Mouse (Mus musculus) layer of hippocampus, adult 8-10 months (tissue): ENCODE measurements around the gene Pom121l2. TPM values are rescaled to one million over a fixed set of nuclear protein-coding genes. Genes with fewer than 3 reads are reported as not detected.
A peak's percentile ranks its signal among the peaks of the same experiment; 100 is the strongest.

Experiments used
- DNase-seq, 2 experiments: peaks; one replicate each; pipeline ENCODE4 v3.0.0; 2022; ENCODE audit warnings: low spot score in 2 of 2
- total RNA-seq, 4 experiments: library from RNA; stranded (reverse); gene quantifications; 2 replicates each; pipeline ENCODE4 v1.2.4; 2022

Gene Pom121l2
- total RNA-seq, result not detected

DNA sequence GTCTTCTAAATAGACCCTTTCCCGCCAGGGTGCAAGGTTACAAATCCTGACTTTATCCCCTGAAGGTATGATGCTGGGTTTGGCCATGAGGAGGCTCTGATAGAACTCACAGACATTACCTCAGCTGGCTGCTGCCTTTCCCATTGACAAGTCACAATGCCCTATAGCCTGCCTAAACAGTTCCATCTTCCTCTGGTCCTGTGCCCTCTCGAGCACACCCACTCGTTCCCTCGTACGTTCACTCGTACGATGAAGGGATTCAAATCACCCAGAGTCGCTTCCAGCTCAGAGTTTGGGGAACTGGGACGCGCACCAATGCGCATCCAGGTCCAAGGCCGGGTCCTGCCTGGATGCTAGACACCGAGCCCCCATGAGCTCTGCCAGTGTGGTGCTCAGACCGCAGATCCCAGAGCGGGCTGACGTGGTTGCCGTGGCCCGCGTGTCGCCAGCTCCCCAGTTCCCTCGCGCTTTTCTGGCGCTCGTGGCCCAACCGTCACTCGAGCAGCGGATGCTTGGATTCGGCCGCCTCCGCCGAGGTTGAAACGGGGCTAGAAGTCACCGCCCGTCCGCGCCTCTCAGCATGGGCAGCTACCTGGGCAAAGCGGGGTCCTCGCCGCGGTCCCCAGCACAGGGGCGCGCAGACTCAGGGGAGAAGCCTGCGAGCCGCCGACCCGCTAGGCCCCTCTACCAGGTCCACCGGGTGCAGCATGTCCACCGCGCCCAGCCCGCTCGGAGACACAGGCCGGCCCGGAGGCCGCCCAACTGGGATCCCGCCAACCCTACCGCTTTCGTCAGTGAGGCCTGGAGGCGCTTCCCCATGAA lies at the start of gene Pom121l2:
Gene Pom121l2 (plus strand): TSS at position 214 of the 822 bp plus-strand sequence.
- DNase-seq, result no peak

DNA sequence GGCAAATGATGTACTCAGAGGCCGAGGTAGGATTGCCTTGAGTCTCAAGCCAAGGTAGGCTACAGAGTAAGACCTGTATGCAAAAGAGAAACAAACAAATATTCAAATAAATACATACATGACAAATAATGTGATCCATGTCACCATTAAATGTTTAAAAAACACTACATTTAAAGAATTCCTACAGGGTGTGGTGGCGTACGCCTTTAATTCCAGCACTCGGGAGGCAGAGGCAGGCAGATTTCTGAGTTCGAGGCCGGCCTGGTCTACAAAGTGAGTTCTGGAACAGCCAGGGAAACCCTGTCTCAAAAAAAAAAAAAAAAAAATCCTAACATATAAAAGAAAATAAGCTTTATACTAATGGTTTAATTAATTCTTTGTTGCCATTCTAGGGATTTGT lies 49.3 kb upstream of the Pom121l2 start:
- DNase-seq, result no peak

DNA sequence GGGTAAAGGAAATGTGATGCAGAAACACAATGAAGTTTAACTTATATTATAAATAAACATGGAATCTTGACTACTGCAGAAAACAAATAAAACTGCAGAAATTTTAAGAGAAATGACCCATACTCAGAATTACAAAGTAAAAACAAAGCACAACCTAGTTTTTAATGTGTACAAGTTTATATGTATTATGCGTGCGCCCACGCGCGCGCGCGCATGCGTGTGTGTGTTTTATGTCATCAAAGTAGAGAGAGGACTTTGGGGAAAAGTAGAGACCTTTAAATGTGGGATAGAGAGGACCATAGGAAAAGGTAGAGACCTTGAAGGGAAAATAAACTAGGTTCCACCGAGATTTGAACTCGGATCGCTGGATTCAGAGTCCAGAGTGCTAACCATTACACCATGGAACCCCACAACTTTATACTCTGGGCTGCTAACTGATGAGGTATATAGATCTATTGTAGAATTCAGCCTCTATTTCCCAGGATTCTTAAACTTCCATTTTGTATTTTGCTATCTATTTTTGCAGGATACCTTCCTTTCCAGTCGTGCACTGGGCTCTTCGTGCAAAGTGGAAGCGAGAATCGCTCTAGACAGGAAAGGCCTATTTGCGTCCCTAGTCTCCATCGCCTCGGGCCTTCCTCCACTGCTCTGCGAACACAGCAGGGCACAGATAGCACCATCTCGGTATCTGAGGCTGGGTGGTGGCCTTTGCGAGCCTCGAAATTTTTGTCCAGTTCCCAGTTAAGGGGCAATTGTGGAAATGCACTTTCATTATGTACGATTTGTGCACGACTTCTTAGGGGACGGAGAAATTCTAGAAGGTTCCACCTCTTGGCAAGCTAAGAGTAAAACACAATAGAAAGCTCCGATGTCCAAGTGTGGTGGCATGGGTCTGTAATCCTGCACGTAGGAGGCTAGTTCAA lies 47.1 kb upstream of the Pom121l2 start:
- DNase-seq, result peak in 1 of 2 experiments; percentile 28

DNA sequence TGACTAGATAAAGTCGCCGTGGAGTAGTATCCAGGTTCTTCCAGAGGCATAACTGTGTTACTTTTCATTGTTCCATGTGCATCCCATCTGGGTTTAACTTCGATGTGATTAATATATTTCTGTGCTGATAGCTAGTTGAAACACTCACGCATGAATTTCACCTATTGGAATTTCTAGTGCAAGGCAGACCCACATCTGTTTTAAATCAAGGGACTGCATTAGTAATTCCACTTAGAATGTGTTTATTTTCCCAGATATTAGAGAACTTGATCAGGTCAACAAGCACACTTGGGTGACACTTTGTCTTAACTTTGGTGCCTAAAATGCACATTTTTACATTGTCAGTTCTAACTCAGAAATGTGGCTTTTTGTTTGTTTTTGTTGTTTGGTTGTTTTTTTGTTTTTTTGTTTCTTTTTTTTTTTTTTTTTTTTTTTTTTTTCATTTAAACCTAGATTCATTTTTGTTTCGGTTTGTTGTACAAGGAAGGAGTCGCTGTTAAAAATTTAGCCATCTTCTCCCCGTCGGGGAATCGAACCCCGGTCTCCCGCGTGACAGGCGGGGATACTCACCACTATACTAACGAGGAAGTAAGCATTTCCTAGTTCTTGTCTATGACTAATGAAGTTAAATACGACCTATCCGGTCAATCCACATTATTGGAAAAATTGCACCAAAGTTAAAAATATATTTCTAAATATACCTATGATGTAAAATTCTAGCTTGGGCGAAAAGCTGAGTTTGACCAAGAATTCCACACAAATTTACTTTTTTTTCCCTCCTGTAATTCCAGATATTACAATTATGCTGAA lies 45.8 kb upstream of the Pom121l2 start:
- DNase-seq, result peak in 1 of 2 experiments; percentile 43

DNA sequence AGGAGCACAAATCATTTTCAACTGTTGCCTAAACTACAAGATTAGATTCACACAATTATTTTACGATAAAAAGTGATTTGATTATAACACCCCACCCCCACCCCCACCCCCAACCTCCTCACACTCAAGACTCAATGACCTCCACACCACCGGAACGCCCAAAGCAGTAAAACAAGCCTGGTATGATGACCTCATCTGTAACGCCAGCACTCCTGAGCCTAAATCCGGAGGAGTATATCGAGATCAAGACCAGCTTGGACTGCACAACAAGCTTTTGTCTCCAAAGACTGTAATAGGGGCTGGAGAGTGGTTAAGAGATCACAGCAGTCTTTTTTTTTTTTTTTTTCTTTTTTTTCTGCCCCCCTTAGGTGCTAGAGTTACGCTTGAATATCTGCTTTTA lies 45.2 kb upstream of the Pom121l2 start:
- DNase-seq, result no peak

DNA sequence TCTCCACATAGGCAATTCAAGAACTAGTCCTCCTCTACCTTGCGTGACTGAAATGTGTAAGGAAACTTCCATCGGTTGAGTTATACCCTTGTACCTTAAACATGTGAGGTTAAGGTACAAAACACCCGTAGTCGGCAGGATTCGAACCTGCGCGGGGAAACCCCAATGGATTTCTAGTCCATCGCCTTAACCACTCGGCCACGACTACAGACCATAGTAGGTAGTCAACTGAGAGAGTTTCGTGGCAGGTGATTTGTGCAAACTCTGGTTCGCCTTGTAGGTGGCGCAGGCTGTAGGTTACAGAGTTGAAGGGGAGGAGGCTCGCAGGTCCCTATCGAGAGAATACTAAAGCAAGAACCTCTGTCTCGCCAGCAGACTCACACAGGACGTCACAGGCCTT lies 44.0 kb upstream of the Pom121l2 start:
- peak in 1 of 2 experiments; percentile 49 for DNase-seq

DNA sequence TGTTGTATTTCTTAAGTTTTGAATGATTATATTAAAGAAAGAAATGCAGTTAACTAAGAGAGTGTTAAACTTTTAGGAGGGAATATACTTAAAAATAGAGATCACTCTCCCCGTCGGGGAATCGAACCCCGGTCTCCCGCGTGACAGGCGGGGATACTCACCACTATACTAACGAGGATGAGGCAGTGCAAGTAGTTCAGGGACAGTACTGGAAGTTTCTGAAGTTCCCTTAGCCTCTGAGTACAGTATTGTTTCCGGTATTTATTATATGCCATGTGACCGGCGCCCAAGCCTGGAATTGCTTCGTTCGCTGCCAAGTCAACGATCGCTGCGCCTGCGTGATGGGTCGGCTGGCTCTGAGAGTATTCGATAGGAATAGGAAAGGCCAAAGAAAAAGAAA lies 40.8 kb upstream of the Pom121l2 start:
- peak; percentile 86 to 96 for DNase-seq

DNA sequence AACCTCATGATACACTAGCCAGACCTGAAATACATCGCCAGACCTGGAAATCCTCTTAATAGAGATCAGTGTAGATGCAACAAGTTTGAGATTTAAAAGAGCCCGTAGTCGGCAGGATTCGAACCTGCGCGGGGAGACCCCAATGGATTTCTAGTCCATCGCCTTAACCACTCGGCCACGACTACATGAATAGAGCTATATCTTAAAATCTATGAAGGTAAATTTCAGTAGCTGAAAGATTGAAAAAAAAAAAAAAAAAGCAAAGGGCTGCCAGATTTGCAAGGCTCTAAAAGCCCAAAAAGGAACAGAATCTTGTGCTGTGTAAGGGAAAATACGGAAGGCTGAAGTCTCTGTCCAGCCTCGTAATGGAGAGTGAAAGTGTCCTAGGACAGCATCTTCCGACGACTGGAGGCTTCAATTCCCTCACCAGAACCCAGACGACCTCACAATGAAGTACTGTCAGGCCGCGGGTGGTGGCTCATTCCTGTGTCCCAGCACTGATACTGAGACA lies 40.1 kb upstream of the Pom121l2 start:
- DNase-seq, result peak; percentile 61 to 92

DNA sequence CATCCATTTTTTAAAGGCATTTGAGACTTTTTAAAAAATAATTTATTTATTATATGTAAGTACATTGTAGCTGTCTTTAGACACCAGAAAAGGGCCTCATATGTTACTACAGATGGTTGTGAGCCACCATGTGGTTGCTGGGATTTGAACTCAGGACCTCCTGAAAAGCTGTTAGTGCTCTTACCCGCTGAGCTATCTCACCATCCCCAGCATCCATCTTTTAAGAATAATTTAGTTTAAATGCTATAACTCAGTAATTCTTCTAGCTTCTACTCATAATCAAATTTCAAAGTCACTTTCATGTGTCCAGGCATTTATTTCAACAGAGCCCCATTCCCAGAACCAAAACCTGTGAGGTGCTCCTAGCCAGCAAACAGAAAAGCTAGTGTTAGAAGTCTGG lies 37.4 kb upstream of the Pom121l2 start:
- no peak for DNase-seq

DNA sequence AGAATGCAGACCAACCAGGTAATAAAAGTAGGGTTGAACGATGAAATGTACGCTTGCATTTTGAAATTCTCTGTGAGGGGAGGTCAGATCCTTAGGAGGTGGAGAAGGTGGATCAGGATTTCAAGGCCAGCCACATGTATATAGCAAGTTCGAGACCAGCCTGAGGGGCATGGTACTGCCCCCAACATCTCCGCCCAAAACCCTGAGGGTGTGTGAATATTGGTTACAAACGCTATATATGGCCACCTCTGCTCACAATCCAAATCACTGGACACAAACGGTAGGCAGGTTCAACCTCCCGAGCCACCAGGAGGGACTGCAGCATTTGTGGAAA lies 36.4 kb upstream of the Pom121l2 start:
- DNase-seq, result no peak

DNA sequence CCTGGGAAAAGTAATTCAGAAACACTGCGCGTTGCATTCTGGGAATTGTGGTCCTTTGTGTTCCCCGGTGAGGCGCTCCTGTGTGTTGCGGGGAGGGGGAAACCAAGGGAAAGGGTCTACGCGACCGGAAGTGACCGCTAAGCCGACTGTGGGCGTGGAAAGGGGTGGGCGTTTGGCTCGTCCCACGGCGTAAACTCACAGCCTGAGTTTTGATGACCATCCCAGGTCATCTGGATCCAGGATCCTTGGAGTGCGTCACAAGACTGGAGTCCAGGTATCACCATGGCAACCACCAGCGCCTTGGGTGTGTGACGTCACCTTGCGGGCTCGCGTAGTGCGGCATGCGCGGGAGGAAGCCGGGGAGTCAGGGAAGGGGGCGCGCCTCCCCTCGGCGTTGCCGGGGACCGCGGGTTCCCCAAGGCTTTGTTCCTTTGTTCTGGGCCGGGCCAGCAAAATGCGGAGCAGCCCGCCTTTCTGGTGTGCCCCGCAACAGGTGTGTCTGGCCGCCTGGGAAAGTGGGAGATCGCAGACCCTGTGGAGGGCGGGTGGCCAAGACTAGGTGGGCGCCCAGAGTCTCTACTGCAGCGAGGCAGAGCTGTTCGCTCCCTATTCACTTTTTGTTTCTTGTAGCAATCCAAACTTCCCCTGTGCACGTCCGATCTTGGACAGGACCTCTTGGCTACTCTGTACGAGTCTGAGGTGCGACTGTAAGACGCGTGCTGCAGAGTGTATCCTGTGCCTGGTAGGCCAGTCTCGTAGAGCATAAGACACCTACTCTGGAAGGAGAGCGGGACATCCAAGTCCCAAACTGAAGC lies 35.9 kb upstream of the Pom121l2 start, which contains the start of gene Zfp184:
Gene Zfp184 (plus strand): TSS at position 169 of the 815 bp plus-strand sequence.
- DNase-seq, result peak; percentile 87 to 89

DNA sequence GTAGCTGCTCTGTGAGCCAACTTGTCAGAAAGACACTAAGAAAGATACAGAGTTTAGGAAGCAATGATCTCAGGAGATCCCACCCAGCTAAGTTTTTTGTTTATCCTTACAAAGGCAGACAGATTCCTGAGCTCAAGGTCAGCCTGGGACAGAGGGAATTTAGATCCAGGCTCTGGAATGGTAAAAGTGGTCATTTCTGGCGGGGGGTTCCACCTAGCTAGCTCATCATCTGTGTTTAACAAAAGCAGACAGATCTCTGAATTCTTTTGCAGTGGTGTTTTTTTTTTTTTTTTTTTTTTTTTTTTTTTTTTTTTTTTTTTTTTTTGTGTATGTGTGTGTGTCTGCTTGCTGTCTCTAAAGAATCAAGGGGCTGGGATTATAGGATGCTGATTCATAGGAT lies 11.7 kb upstream of the Pom121l2 start:
- no peak for DNase-seq

DNA sequence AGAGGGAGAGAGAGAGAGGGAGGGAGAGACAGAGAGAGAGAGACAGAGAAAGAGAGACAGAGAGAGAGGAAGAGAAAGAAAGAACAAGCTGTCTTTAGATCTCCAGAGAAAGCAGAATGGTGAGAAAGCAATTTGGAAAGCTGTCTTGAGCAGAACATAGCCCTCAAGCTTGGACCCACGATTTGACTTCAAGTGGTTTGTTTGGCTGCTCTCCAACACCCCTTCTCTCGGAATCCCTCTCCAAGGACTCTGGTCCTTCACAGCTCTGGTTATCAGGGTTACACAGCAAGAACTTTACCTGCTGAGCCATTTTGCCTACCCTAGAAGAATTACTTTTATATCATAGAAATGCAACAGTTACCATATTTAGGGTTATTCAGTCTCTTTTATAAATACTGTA lies 11.2 kb upstream of the Pom121l2 start:
- DNase-seq, result no peak

DNA sequence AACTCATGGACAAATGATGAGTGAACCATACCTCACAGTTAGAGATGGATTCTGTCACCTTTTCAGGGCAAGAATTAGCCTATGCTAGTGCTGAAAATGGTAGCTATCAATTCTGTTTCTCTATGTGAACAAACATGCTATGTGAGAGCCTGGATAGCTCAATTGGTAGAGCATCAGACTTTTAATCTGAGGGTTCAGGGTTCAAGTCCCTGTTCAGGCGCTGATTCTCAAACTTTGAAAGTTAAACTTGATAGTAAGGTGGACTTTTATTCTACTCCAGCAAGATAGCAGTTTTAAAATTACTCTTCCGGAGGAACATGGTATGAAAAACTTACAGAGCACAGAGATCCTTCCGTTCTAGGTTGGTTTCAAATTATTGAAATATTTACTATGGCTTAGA lies 9.4 kb upstream of the Pom121l2 start:
- DNase-seq, result no peak

DNA sequence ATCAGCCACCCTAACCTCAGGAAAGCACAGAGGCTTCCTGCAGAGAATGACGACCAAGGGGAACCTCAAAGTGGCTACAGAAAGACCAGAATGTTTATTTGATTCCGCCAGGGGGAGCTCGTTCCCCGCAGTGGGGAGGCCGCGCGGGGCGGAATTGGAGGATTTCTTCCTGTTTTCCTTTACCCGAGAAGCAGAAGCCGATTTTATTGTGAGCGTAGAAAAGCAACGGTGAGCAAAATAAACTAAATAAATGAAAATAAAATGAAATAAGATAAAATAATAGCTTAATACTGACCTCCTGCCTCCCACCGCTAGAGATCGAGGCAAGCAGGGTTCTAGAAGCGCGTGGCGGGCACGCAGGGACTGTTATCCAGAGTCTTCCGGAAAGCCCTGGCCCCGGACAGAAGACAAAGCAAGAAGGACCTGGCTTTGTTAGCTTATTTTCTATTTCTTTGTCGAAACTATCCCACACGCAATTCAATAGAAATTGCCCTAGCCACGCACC lies 6.7 kb upstream of the Pom121l2 start:
- peak; percentile 72 to 91 for DNase-seq

DNA sequence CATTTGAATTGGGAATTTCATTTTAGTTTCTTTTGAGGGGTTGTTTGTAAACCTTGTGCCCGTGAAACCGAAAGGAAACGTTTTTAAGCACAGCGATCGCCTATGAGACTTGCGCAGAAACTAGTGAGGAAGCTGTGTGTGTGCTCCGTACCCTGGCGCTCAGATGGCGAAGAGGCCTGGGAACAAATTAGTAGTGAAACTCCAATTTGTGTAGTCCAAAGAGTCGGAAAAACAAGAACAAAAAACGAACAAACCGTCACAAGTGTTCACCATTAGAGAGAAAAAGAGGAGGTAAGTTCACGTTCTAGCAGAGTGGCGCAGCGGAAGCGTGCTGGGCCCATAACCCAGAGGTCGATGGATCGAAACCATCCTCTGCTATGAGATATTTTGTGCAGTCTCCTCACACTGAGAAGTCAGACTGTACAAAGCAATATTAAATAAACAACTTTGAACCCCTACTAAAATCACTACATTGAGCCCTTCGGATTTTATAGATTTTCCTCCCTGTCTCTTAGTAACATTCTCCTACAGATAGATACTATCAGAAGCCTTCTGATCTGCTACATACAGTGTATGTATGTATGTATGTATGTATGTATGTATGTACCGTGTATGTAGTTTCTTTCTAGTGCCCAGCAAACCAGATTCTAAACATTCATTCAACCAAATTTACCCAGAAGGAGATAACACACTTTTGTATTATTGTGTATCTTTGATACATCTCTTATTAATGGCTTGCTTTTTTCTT lies 6.1 kb upstream of the Pom121l2 start:
- DNase-seq, result peak; percentile 36 to 71

DNA sequence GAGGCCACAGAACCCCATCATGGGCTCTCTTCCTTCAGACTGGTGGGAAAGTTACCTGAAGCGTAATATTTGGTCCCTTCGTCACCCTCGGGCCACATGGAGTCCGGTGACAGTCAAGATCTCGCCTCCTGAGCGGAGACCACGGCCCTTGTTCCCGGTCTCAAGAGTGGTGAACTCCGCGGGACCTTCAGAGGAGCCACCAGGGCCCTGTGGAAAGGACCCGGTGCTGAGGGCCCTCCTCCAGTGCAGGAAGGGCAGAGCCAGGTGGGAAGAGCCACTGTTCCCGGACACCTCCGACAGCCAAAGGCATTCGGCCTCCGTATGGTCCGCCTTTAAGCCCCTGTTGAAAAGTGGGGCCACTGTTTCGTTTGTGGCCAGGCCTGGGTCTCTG lies 804 bp downstream of the Pom121l2 start:
- DNase-seq, result no peak

DNA sequence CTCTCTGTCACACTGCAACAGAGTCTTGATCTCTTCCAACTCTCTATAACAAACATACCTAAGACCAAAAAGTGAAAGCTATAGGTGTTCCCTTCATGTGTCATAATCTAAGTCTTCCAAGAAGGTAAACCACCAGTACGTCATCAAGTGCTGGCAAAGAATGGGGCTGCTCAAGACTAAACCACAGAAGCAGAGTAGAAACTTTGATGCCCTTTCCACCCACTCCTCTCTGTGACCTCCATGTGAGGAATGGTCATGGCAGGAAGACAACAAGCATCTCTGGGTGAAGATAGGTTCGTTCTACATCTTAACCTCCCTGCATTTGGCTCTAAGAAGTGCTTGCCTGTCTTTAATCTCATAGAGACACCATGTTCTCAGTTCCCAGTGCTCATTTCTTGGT lies 3.5 kb downstream of the Pom121l2 start:
- no peak for DNase-seq

DNA sequence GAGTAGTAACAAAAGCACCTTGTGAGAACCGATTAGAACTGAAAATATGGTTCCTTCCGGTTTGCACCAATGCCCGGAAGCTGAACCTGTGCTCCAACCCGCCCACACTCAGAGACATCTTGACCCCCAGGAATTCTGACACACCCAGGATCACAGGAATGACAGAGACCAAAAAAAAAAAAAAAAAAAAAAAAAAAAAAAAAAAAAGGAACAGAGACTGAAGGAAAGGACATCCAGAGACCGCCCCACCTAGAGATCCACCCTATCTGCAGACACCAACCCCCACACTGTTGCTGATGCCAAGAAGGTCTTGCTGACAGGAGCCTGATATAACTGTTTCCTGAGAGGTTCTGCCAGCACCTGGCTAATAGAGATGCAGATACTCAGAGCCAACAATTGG lies 11.6 kb downstream of the Pom121l2 start:
- no peak for DNase-seq
